Mouse (Mus musculus) cerebellum, postnatal 25 days (tissue): ENCODE data around the gene Rnf217.
A peak's percentile ranks its signal among the peaks of the same experiment; 100 is the strongest.

ENCODE experiments used
- DNase-seq, 2 experiments: peaks; one replicate each; pipeline ENCODE4 v3.0.0; 2021; ENCODE audit warnings: mixed read lengths in 2 of 2

Gene Rnf217

GRCm38 (mm10) chr10:31551850-31552249, 57.1 kb downstream of the Rnf217 start:
- DNase-seq: no peak

DNA sequence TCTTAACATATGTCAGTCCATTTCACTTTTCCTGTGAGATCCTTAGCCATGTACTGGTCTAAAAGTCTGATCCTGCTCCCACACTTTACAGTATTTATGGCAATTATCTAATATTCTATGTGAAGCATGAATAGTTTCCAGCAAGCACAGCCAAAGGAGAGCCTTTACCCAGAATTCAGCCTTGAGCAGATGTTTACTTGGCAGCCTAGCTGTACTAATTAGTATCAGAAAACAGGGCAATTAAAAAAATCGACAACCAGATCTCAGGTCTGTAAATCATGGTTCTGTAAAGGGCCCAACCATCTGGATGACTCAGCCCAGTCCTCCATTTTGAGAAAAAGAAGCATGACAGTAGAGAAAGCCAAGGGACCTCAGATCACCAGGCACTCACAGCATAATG, 57.6 kb downstream of the Rnf217 start:
- DNase-seq: no peak

GRCm38 (mm10) chr10:31547156-31547555, 61.8 kb downstream of the Rnf217 start:
- no peak for DNase-seq

- DNase-seq: no peak
Measured at GRCm38 (mm10) chr10:31544149-31544942, 64.6 kb downstream of the Rnf217 start.

DNA sequence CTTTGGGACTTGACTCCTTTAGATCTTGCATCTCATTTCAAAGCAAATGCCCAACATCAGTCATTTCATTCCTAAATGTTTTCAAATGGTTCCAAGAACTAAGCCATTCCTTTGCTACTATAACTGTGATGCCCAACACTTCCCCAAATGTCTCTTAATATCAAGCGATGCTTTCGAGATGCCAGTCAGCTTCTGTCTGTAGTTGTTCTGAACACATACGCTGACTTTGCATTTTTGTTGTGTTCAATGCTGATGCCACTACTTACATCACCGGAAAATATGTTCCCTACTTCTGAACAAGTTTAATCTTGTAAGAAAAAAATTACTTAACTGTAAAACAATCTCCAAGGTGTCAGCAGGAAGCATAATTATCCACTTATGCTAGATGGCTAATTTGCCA, 68.5 kb downstream of the Rnf217 start:
- no peak for DNase-seq

DNA sequence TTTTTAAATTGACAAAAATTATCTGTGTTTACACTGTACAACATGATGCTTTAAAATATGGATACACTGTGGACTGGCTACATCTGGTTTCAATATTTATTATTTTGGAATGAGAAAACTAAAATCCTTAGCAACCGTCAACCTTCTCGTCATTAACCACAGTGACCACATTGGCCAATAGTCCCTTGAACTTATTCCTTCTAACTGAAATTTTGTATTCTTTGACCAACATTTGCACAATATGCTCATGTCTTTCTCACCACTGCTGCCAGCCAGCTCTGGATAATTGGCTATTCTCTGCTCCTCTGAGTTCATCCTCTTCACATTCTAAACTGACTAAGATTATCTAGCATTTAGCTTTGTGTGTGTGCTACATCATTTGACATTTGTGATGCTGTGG, 69.6 kb downstream of the Rnf217 start:
- no peak for DNase-seq

DNA sequence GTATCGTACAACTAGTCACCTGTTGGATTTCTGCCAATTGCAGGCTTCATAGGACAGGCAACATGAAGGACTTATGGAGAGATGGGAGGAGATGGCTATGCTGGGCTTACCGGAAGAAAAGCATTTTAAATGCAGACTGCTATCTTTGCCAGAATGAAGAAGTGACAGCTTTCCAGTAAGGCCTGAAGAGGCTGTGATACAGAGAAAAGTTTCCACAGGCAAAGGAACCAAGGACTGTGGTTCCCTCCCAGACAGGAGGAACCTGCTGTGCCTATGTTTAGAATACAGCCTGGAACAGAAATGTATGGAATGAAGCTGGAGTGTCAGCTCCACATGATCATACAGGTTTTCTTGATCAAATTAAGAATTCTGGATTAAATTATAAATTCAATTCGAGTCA, 70.3 kb downstream of the Rnf217 start:
- DNase-seq: no peak

DNA sequence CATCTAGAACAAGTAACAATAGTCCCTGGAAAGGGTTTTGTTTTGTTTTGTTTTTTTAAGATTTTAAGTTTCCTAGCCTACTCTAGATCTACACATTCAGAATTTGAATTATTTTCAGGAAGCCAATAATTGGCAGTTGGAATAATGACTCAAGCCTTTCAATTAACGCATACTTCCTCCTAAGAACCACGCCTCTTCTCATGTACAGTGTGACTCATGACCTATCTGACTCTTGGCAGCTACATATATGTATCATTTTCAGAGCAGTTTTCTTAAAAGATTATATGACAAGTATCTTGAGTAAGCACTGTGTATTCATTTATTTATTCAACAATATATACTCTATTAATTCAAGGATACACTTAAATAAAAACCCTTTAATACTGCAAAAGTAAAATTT, 70.7 kb downstream of the Rnf217 start:
- no peak for DNase-seq

GRCm38 (mm10) chr10:31537213-31537612, 71.8 kb downstream of the Rnf217 start:
- no peak for DNase-seq

DNA sequence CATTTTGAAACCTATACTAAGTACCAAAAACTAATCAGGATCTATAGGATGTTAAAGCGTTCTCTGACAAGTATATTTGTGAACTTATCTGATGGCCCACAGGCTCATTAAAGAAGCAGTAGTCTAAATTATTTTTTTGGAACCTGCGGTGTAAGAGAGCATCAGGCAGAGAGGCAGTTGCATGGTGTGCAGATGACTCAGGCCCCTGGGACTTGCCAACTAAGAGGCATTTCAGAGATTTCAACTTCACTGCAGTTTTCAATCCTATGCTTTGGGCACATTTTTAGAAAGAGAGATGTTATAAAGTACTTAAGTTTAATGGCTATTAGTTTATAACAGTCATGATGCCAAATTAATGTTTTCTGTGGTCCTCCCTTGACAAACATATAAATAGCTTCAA, 73.9 kb downstream of the Rnf217 start:
- DNase-seq: no peak

DNA sequence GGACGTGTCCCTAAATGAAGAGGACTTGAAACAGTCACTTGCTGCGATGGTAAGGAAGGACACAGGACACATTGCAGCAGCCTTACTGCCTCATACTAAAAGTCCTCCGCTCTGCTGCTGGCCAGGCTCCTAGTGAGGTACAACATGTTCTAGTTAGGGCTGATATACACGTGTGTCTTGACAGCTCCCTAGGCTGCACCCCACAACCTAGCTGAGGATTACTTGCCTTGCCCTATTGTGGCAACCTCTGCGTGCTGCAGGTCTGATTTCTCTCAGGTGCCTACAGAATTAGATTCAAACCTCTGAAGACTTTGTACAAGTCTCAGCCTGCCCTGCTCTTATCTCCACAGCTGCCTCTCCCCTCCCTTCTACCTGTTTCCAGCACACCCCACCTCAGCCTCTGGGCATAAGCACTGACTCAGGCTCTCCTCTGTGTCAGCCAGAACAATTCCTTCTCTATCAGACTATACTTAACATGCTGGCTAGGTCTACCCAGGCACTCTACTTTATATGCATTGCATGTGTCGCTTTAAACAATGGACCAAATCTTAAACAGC, 75.6 kb downstream of the Rnf217 start:
- no peak for DNase-seq

- DNase-seq: no peak
Measured at GRCm38 (mm10) chr10:31532782-31533181, 76.2 kb downstream of the Rnf217 start.

DNA sequence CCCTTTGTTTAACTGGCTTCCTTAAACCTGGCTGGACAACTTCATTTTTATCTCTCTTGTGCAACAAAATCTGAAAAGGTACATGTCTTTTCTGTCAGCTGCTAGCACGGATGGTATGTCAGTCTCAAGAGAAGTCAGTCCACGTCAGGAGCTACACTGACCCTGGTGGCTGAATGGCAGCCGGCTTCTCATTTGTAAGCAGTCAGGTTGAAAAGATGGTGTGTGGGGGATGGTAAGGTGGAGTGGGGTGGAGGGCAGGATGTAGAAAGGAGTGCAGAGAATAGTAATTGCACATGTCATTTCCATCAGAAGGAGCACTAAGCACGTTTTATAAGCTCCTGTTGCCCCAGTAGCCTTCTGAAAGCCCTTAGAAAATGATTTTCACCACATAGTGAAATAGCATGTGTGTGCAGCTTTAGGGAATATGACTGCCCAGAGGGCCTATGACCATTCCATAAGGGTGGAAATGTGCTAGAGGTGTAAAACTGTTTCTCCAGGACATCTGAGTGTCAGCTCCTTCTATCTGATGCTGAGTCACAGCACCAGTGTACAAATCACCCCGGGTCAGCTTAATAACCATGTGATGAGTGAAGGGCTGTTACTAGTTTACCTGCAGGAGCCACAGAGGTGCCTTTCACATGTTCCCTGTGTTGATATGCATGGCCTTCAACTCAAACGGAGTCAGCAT, 80.5 kb downstream of the Rnf217 start:
- no peak for DNase-seq

GRCm38 (mm10) chr10:31525705-31526104, 83.3 kb downstream of the Rnf217 start:
- DNase-seq: no peak

GRCm38 (mm10) chr10:31519420-31519819, 89.6 kb downstream of the Rnf217 start:
- no peak for DNase-seq

GRCm38 (mm10) chr10:31518210-31518609, 90.8 kb downstream of the Rnf217 start:
- no peak for DNase-seq

DNA sequence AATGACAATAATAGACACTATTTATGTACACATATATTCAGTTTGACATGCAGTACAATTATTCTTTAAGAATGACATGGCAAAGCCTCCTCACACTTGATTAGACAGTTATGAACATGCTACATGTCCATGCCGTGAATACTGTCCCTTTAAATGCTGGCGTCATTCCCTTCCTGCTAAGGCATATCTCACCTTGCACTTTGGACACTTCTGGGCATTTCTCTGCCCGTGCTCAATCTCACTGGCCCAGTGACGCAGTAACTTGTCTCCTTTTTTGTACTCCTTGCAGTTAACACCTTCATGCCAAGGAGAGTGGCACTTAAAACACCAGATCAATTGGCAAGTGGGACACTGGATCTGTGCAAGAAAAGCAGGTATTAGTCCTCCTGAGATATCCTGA, 91.8 kb downstream of the Rnf217 start:
- no peak for DNase-seq

GRCm38 (mm10) chr10:31515897-31516296, 93.1 kb downstream of the Rnf217 start:
- DNase-seq: no peak

DNA sequence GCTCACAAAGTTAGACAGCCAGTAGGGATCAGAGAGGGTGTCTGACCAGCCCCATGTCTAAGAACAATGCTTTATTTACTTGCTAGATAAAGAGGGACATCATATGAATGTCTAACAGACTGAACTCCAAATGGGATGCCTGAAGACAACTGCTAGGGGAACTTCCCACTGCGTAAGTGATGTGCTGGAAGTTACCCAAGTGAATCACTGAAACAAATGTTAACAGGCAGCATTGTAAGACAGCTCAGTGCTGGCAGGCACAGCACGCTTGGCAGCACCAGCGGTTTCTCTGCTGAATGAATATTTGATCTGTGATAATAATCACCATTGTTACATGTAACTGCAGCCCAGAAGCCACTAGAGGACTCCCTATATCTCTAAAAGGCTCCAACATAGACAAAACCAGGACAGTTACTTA, 104.8 kb downstream of the Rnf217 start:
- DNase-seq: peak; percentile 51 to 66

DNA sequence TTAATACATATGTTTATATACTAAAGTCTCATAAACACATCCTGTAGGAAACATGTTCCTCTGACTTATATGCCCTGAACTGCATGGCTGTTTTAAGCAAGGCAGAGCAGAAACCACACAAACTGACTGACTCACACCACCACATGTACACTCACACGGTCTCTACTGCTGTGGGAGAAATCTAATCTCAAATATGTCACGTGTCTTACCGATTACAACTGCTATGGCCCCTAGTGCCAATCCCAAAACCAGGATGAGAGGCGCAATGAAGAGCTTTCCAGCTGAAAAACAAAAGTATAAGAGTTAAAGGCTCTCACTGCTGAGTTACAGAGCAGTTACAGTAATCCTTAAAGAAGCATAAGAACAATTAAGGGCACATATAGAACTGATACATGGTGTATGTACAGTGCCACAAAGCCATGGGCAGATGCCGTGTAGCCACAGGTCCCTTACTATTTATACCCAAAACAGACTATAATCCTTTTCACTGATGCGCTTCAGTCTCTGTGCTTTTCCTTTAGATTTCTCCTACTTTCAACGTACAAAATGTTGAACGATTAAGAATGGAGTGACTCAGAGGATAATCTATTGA, 105.3 kb downstream of the Rnf217 start:
- no peak for DNase-seq

GRCm38 (mm10) chr10:31501644-31502043, 107.3 kb downstream of the Rnf217 start:
- no peak for DNase-seq

DNA sequence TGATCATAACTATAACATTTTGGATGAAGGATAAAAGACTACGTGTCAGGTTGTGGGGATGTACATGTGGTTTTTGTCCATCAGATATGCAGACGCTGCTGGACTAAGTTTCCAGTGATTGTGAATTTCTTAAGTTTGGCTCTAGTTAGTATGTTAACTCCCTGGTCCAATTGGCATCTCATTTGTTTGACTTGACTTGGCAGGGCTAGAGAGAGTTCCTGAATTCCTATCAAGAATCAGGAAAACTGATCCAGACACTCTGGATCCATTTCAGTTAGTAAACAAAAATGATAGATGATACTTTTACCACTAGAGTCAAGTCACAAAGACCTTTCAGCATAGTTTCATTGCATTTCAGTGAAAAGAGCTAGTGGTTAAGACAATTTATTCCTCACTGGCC, 112.1 kb downstream of the Rnf217 start:
- DNase-seq: no peak

DNA sequence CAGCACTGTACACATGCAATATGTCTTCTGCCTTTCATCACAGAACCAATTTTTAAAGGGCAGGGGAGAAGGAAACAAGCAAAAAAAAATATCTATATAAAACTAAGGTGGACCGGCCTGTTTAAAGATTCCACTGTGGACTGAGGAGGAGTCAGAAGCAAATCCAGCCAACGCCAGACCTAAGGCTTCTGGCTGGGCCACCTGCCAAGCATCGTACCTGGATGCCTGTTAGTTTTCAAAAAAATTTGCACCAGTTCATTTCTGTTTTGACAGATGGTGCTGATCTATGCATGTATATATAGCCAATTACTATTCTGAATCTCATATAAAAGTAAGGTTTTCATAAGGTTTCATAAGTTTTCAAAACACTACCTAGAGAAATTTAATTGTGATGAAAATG, 113.2 kb downstream of the Rnf217 start:
- peak; percentile 33 to 68 for DNase-seq

GRCm38 (mm10) chr10:31494296-31494695, 114.7 kb downstream of the Rnf217 start:
- DNase-seq: no peak
